1 mouse cellular context compared by ENCODE assay signal in the genomic region with DNA sequence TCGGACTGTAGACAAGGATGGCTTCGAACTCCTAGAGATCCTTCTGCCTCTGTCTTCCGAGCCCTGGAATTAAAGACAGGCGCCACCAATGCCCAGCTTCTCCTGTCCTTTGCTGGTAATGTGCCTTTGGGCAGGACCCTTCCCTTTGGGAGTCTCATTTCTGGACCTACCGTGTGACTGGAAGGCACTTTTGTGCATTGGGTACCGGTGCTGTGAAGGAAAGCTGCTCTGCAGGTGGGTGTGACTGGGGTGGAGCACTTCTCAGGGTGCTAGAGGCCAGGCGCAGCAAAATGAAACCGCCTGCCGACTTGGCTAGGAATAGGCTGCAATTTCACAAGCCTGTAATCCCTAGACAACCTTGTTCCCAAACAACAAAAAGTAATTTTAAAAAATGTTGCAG.
TF ChIP-seq lines count a peak whose summit lies in the region.

No protein-coding gene starts in this region.

TF ChIP-seq in MEL, 35 proteins besides CTCF, POLR2A, EP300 and RAD21:
- 0 out of 2 replicates have a peak, but pooled peaks have one; percentile 11 for TF ChIP-seq ETS1 (IDR thresholded peaks at IDR 0.05; ENCODE audit: low read depth, low read length)
- TF ChIP-seq TBP (IDR thresholded peaks at IDR 0.05; ENCODE audit: low read depth, low read length) = peak; percentile 59; the same call in 1 of the 2 replicates
- TF ChIP-seq MAZ (IDR thresholded peaks at IDR 0.05; ENCODE audit: low read depth, low read length) = no peak
- 0 out of 2 replicates have a peak, but pooled peaks have one; percentile 30 for TF ChIP-seq UBTF (IDR thresholded peaks at IDR 0.05; ENCODE audit: borderline replicate concordance, insufficient read depth, low read depth, low read length)
- TF ChIP-seq MEF2A (IDR thresholded peaks at IDR 0.05; ENCODE audit: extremely low read depth, insufficient replicate concordance, low read depth, low read length, poor library complexity, severe bottlenecking) = no peak
- TF ChIP-seq RCOR1 (IDR thresholded peaks at IDR 0.05; ENCODE audit: low read depth, low read length) = peak; percentile 8; the same call in 1 of the 2 replicates
- TF ChIP-seq MXI1 (IDR thresholded peaks at IDR 0.05; ENCODE audit: low read depth, low read length) = 0 out of 2 replicates have a peak, but pooled peaks have one; percentile 9
- TF ChIP-seq NRF1 (IDR thresholded peaks at IDR 0.05; ENCODE audit: insufficient read depth, low read depth, low read length, poor library complexity, severe bottlenecking) = peak; percentile 4; the same call in 1 of the 2 replicates
